Mouse (Mus musculus): Measurements from ENCODE around the gene Slc5a5.

Slc5a5 gene

DNA sequence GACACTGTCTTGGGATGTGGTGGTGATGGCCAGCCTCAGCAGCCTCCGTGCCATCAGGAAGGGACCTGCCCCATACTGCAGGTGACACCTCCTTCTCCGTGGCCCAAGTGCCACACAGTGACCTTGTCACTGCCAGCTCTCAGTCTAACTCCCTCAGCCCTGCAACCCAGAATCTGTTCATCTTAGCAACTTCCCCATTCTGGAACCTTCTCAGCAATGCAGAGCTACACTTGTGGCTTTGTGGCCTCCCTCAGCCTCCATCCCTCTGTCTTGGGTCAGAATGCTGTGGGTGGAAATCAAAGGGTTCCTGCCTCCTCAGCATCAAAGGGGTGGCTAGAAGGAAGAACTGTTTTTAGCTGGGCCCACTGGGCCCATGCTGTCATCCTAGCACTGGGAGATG, 38.7 kb downstream of the Slc5a5 start:
- DNase-seq (ENCODE audit: low spot score in 2 of 2): no peak

DNA sequence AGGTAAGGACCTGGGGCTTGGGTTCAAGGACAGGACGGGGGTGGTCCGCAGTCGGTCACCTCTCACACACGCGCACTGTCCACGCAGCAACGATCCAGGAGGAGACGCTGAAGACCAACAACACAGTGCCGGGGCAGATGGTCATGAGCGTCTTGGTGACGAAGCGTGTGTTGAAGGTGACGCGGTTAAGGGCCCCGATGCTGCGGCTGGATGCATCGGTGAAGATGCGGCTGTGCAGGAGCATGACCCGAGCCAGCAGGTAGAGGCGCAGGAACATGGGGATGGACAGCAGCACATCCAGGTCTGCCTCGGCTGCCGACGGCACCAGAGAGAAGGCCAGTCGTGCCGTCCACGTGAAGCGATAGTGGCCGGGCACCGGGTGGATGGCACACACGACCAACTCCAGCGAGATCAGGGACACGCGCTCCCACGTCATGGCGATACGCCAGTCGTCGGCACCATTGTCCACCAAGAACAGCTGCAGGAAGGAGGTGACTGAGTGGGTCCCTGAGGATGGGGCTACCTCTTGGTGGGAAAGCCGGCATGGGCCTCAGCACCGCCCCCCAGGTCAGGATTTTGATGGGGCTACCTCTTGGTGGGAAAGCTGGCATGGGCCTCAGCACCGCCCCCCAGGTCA, 39.8 kb downstream of the Slc5a5 start:
- DNase-seq (ENCODE audit: low spot score in 2 of 2): no peak

DNA sequence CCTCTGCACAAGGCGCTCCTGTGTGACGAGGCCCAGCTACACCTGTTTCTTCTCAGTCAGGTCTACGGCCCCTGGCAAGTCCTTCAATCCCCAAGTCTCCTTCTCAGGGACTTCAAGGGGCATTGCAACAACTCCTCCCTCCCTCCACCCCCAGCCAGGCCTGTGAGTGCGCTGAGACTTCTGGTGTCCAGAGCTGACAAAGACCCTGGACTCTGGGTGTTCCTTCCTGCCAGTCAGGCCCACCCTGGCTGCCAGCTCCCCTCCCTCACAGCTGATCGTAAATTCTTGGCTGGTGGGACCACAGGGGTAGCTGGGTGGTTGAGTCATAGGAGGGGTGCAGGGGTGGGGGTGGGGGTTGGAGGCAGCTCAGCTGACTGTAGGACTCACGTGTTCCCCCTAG, 40.7 kb downstream of the Slc5a5 start:
- DNase-seq (ENCODE audit: low spot score in 2 of 2): no peak

DNA sequence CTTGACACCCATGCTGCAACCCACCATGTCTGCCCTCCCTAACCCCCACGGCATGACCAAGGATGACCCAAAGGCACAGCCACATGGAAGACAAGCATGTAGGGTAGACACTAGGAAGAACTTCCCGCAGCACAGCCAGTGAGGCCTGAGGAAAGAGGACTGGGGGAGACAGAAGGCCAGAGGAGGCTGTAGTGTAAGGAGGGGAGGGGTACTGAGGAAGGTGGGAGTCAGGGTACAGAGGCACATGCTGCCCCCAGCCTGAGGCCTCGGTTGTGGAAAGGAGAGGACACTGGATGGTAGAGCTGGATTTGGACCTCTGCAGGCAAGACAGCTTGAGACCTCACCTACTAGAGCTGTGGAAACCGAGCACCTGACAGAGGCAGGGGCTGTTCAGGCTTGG, 41.6 kb downstream of the Slc5a5 start:
- DNase-seq (ENCODE audit: low spot score in 2 of 2): no peak

DNA sequence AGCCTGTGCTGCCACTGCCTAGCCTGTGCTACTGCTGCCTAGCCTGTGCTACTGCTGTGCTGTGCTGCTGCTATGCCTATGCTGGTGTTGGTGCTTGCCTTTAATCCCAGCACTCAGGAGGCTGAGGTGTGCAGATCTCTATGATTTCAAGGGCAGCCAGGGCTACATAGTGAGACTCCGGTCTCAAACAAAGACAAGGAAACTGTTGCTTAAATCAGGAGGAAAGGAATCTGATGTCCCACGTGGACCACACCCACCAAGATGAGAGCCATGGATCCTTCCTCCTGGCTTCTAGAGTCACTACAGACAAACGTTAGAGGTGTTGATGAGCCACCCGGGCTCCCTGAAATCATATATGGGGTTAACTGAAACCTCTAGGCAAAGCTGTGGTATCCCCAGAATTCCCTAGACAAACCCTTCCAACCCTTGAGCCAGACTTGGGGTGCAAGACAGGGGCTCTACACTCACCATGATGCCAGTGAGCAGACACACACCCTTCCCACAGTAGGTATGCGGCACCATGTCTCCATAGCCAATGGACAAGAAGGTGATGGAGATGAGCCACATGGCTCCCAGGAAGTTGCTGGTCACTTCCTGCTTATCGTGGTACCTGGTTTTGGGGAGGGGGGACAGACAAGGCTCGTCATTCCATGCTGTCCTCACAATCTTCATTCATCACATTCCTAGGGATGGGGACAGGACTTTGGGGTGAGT, 42.3 kb downstream of the Slc5a5 start:
- DNase-seq (ENCODE audit: low spot score in 2 of 2): no peak

- no peak for DNase-seq (ENCODE audit: low spot score in 2 of 2)
Measured at GRCm38 (mm10) chr8:70849333-70849990, 43.1 kb downstream of the Slc5a5 start.

DNA sequence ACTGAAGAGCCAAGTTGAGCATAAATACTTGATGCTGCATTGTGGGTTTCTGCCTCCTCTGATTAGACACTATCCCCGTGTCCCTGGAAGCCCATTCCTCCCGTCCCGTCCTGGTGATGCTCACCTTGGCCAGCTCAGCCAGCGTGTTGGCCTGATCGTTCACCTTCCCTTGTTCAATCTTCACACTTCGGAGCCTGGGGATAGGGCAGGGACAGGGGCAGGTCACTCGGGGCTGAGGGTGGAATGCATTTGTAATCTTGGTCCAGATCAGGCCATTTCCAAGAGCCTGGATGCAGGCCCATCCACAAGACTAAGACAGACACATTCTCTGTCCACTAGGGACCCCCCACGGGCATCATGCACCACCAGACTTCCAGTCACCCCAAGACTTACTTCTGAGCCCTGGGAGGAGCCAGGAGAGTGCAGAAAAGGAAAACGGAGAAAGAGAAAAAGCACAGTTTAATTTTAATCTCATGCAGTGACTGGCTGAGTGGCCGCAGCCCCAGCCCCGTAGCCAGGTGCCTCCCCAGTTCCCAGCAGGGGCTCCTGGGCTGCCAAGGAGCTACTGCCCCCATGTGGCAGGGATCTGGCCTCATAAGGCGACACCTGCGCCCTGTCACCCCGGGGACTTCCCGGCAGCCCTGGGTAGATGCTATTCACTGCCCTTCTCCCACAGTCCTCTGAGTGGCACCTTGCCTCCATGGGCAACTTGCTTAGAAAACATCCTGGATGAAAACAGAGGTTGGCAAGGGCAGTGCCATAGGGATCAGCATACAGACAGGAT, 46.0 kb downstream of the Slc5a5 start:
- no peak for DNase-seq (ENCODE audit: low spot score in 2 of 2)

GRCm38 (mm10) chr8:70845108-70845507, 47.4 kb downstream of the Slc5a5 start:
- no peak for DNase-seq (ENCODE audit: low spot score in 2 of 2)

GRCm38 (mm10) chr8:70844523-70844922, 48.0 kb downstream of the Slc5a5 start:
- peak; percentile 80 to 82 for DNase-seq (ENCODE audit: low spot score in 2 of 2)

GRCm38 (mm10) chr8:70843941-70844340, 48.6 kb downstream of the Slc5a5 start:
- no peak for DNase-seq (ENCODE audit: low spot score in 2 of 2)

- no peak for DNase-seq (ENCODE audit: low spot score in 2 of 2)
Measured at GRCm38 (mm10) chr8:70843214-70843773, 49.3 kb downstream of the Slc5a5 start.

- no peak for DNase-seq (ENCODE audit: low spot score in 2 of 2)
Measured at GRCm38 (mm10) chr8:70842484-70842883, 50.1 kb downstream of the Slc5a5 start.

DNA sequence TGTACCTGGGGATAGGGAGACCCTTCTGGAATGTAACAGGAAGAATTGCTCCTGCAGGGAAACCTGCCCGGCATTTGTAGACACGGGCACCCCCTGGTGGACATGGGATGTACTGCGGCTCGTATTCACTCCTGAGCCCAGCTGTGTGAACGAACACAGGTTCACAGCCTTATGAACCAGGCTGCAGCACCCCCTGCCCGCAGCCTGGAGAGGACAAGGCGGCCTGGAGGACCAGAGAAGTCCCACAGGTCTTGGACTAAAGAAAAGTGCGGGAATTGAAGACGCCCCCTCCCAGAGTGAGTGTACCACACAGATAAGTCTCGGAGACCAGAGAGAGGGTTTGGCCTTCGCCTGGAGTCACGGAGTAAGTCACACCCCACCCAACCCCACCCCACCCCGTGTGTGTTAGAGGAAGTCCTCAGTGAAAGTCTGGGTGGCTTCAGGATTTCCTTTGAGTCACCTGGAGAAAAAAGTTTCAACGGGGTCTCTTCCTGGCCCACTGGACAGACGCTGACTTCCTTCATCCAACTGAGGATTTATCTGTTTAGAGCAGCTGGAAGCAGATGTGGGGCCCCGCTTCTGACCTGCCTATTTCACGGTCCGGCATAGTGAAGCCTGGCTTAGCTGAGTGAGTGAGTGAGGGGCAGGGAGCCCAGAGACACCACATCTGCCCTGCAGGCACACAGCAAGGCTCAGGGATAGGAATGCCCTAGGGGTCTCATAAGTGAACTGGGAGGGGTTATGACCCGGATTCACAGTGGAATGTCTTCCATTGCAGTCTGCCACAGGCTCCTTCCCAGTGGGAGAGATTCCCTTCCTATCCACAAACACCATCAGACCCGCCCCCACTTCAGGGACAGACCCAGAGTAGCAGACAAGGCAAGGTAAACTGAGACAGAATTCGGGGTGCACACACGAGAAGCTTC, 51.1 kb downstream of the Slc5a5 start:
- peak; percentile 79 to 95 for DNase-seq (ENCODE audit: low spot score in 2 of 2)

DNA sequence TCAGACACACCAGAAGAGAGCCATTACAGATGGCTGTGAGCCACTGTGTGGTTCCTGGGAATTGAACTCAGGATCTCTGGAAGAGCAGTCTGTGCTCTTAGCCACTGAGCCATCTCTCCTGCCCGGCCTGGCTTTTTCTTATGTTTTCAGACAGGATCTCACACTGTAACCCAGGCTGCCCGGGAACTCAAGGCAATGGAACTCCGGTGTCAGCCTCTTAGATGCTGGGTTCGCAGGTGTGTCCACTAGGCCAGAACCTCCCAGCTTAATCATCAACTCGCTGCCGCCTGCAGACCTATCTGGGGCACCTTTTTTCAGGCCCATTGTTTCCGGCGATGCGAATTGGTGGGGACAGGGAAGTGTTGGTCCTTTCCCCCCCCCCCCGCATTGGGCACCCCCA, 52.0 kb downstream of the Slc5a5 start:
- DNase-seq (ENCODE audit: low spot score in 2 of 2): no peak

DNA sequence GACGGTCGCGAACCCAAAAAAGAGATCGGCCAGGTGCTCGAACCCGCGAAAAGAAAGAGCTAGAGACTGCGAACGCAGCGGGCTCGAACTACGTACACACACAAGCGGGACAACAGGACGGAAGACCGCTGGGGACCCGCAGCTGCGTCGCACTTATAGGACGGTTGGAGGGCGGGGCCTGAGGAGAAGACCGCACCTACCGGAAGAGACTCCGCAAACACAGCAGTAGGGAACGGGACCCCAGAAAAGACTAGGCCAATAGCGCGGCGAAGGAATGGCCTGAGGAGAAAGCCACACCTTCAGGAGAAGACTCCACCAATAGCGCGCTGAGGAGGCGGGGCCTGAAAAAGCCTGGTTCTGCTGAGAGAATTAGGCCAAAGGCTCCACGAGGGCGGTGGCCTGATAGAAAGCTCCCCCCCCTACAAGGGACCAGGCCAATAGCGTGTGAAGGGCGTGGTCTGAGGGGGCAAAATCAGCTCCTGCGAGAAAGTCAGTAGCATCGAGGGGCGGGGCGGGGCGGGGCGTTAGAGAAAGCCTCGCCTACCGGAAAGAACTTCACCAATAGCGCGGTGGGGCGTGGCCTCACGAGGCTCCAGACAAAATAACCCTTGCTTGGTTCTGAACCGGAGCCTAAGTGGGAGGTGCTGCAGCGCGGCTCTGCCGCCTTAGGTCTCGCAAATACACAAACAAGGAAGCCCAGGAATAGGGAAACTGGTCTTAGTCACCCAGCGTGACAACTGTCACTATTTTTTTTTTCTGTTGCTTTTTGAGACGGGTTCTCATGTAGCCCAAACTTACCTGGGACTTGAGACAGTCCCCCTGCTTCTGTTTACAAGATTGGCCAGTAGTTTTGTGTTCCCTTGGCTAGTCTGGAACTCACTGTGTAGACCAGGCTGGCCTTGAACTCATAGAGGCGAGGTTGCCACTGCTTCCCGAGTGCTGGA, 52.9 kb downstream of the Slc5a5 start, which contains the start of gene Arrdc2:
Gene Arrdc2 (minus strand): TSS at position 313 of the 944 bp plus-strand sequence.
- peak; percentile 93 to 99 for DNase-seq (ENCODE audit: low spot score in 2 of 2)

DNA sequence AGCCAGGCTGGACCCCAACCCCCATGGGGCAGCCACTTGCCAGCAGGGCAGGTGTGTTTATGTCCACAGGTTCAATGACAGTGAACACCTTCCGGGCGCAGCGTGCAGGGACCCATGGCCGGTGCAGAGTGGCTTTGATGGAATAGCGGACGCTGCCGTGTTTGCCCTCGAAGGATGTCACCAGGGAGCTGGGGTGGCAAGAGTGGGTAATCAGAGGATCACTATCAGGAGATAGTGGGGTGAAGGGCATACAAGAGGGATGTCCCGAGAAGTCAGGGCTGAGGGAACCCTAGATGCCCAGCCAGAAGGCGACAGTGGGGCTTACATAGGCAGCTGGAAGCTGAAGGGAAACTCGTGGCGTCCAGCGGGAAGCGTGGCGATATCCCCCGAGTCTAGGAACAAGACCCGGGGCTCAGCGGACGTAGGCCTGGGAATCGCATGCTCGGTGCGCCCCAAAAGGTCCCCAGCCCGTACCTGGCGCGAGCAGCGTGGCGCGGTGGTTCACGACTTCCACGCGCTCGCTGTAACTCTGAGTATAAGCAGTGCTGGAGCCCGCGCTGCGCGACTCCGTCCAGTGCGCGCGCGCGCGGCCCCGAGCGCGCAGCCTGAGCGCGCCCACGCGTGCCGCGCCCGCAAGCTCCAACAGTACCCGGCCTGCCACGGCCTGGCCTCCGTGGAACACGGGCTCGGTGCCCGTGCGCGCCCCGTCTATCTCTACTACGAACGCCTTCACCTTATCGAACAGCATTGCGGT, 53.7 kb downstream of the Slc5a5 start:
- no peak for DNase-seq (ENCODE audit: low spot score in 2 of 2)

GRCm38 (mm10) chr8:70836666-70837065, 55.9 kb downstream of the Slc5a5 start:
- DNase-seq (ENCODE audit: low spot score in 2 of 2): no peak

DNA sequence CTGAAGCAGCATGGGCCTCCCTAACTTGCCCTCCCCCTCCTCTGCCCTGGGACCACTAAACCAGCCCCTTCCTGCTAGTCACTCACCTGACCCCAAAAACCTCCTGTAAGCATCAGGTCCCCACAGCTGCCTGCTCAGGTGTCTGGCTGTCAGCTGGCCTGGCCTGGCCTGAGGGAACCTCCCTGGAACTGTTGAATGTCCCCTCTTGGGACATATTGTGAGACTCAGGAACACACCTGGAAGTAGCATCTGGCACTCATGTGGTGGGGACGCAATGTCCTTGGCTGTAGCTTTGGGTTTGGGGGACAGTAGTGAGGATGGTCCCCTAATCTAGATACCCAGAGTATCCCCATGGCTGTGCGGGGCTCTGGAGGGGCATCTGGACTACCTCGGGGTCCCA, 58.5 kb downstream of the Slc5a5 start:
- DNase-seq (ENCODE audit: low spot score in 2 of 2): no peak

GRCm38 (mm10) chr8:70833520-70833919, 59.0 kb downstream of the Slc5a5 start:
- DNase-seq (ENCODE audit: low spot score in 2 of 2): no peak
